Mouse (Mus musculus) ES-Bruce4 (cell line): ENCODE results near the gene Tas2r138.

Source experiments
- CTCF ChIP-seq: IDR thresholded peaks from one replicate; pipeline ENCODE4 v1.8.1; 2011; ENCODE audit warnings: low read depth, low read length
- EP300 ChIP-seq: IDR thresholded peaks from 2 replicates; pipeline ENCODE4 v1.6.1; 2011; ENCODE audit warnings: low read depth, low read length; ENCODE audit not compliant: insufficient read depth

- TF ChIP-seq CTCF (no peak), EP300 (no peak)
Observed at GRCm38 (mm10) chr6:40634640-40635071, 21.5 kb upstream of the Tas2r138 start.
